Mouse (Mus musculus) bone marrow macrophage, adult 2 months (primary cell): ENCODE measurements at regions not wholly inside any gene's neighbourhood (a gene's known extent, or its start where the extent isn't known, plus 50 kb on each side); places are given as distances from the start of the nearest gene placed in this dataset.

Experiments used
- CTCF ChIP-seq: IDR thresholded peaks from 2 replicates; pipeline ENCODE4 v1.5.1; 2012; ENCODE audit warnings: low read depth, mild to moderate bottlenecking, low read length, moderate library complexity
- POLR2A ChIP-seq: IDR thresholded peaks from 2 replicates; pipeline ENCODE4 v1.6.1; 2012; ENCODE audit warnings: mild to moderate bottlenecking, low read depth, low read length, borderline replicate concordance

DNA sequence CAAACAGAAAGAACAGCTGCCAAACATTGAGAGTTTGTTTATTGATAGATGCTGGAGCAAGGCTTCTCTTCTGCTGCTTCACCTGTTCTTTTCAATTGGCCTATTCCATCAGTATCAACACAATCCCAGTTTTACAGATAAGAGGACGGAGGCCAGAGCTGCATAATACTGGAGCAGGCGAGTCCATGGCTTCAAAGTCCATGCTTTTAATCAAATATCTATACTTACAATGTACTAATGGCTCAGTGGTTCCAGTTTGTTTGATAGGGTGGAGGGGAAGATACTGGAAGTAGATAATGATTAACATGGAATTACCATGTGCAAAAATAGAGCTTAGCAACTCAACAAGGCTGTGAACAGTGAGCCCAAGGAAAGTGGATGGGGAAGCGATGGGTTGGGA, 163.2 kb upstream of the Tent5a start:
- TF ChIP-seq CTCF (no peak), POLR2A (no peak)
